Mouse (Mus musculus): ENCODE results near the gene Grcc10. TPM values are rescaled to one million over a fixed set of nuclear protein-coding genes. Genes with fewer than 3 reads are reported as not detected.
A peak's percentile ranks its signal among the peaks of the same experiment; 100 is the strongest.

Gene Grcc10
- polyA plus RNA-seq, 1 experiment from 2014 or later = 406 TPM

DNA sequence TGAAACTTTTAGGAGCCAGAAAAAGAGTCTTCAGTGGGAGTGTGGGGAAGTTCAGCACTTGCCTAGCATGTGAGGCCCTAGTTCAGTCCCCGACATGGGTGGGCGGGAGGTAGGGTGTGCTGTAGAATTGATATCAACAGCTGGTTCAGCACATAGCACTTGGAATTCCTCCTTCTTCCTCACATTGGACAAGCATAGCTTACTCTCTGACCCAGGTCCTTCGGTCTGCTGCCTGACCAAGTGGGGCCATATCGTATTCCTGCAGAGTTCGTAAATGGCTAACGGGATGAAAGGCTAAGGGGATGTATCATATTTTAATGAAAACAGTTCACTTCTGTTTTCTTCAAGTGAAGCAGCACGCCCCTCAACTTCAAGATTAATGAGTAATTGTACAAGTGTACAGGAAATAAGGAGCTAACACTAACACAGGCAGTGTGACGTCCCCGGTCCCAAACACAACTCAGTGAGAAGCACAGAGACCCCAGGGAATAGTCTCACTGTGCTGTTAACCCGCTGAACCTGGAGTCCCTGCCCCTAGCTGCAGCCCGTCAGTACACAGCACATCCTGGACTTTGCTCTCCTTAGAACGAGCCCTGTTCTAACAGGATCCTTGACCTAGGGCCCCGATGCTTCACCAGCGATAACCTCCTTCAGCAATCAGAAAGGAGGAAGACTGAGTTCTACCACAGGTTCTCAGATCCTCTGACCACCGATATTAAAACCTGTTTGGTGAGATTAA lies 47.8 kb downstream of the Grcc10 start:
- 50% methylated on average over 15 of the region's 15 CpGs for WGBS
- Histone ChIP-seq H3K27ac (peak overlapping the region; percentile 87), H3K4me2 (no peak overlapping the region), H3K4me3 (no peak overlapping the region), H3K9ac (no peak overlapping the region), H3K27me3 (no peaks in the 10 kb centered on the region), H3K4me1 (peaks cover 20% of the 10 kb centered on the region), H3K9me3 (no peaks in the 10 kb centered on the region), H3K36me3 (no peaks in the 10 kb centered on the region)
- no peak for ATAC-seq (ENCODE audit: borderline replicate concordance, extremely low read depth, low FRiP score, low TSS enrichment)

DNA sequence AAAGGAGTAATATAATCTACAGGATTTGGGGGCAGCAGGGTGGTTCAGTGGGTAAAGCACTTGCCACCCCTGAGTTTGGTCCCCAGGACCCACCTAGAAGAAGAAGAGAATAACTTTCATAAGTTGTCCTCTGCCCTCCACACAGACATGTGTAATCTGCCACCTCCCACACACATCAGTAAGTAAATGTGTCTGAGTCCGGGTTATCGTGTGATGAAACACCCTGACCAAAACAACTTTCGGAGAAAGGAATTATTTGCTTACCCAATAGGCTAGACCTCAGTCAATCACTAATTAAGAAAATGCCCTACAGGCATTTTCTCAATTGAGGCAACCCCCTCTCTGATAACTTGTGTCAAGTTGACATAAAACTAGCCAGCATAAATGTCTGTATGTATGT lies 50.7 kb downstream of the Grcc10 start:
- ATAC-seq (ENCODE audit: borderline replicate concordance, extremely low read depth, low FRiP score, low TSS enrichment) = no peak

More for the DNA sequence above, 50.7 kb downstream of the Grcc10 start:
- H3K9ac ChIP-seq = no peak overlapping the region
- 89% methylated on average over 3 of the region's 3 CpGs for WGBS
- no peaks in the 10 kb centered on the region for H3K27me3 ChIP-seq
- no peak overlapping the region for H3K4me3 ChIP-seq
- H3K27ac ChIP-seq = no peak overlapping the region
- no peaks in the 10 kb centered on the region for H3K36me3 ChIP-seq
- H3K4me2 ChIP-seq = no peak overlapping the region
- H3K4me1 ChIP-seq = peaks cover 20% of the 10 kb centered on the region
- H3K9me3 ChIP-seq = no peaks in the 10 kb centered on the region

MicroRNAs encoded within 50 kb of the gene (microRNA counts, 519-probe panel; counts per million panel counts)
- microRNA mmu-miR-141 (2,674 counts per million, percentile 66 among the panel's probes with 10 or more counts), microRNA mmu-miR-200c (3,494 counts per million, percentile 92 among the panel's probes with 10 or more counts)

Small RNAs within 50 kb of the gene (microRNA-seq; reads per million reads assigned to microRNA genes)
- 1,755 reads per million, percentile 81 among the genes with 10 or more reads in this experiment for gene Mir141
- gene Mir200c = 12,999 reads per million, percentile 96 among the genes with 10 or more reads in this experiment

Other genes with a start within 250 kb of the Grcc10 start
- 0.49 and 0.52 TPM in 2 replicates for gene C1rl, start 248.3 kb downstream of the Grcc10 start, polyA plus RNA-seq (2015; fragmentation: Nextera tagmentation; extraction: Ambion mirVana)
- 3.1 and 4.6 TPM in 2 replicates for gene C1ra, start 229.0 kb downstream of the Grcc10 start, polyA plus RNA-seq (2015; fragmentation: Nextera tagmentation; extraction: Ambion mirVana)
- gene C1s1, start 199.0 kb downstream of the Grcc10 start, polyA plus RNA-seq (2015; fragmentation: Nextera tagmentation; extraction: Ambion mirVana) = 2.6 and 3.6 TPM in 2 replicates
- not detected in 2 replicates for gene C1rb, start 171.1 kb downstream of the Grcc10 start, polyA plus RNA-seq (2015; fragmentation: Nextera tagmentation; extraction: Ambion mirVana)
- gene C1s2, start 105.3 kb downstream of the Grcc10 start, polyA plus RNA-seq (2015; fragmentation: Nextera tagmentation; extraction: Ambion mirVana) = 0.07 TPM in 1 of 2 replicates, not detected in the other
- 56.8 and 61.9 TPM in 2 replicates for gene Lpcat3, start 78.3 kb downstream of the Grcc10 start, polyA plus RNA-seq (2015; fragmentation: Nextera tagmentation; extraction: Ambion mirVana)
- gene Emg1, start 29.2 kb downstream of the Grcc10 start, polyA plus RNA-seq (2015; fragmentation: Nextera tagmentation; extraction: Ambion mirVana) = 199 and 200 TPM in 2 replicates
- 327 and 340 TPM in 2 replicates for gene Phb2, start 29.0 kb downstream of the Grcc10 start, polyA plus RNA-seq (2015; fragmentation: Nextera tagmentation; extraction: Ambion mirVana)
- gene Ptpn6, start 2.7 kb downstream of the Grcc10 start, polyA plus RNA-seq (2015; fragmentation: Nextera tagmentation; extraction: Ambion mirVana) = 17.3 and 24.3 TPM in 2 replicates
- gene Gm45234, start 14.6 kb upstream of the Grcc10 start, polyA plus RNA-seq (2015; fragmentation: Nextera tagmentation; extraction: Ambion mirVana) = not detected in 2 replicates
- gene Atn1, start 15.2 kb upstream of the Grcc10 start, polyA plus RNA-seq (2015; fragmentation: Nextera tagmentation; extraction: Ambion mirVana) = 15.6 and 16.1 TPM in 2 replicates
- 2.1 and 3.4 TPM in 2 replicates for gene Eno2, start 28.3 kb upstream of the Grcc10 start, polyA plus RNA-seq (2015; fragmentation: Nextera tagmentation; extraction: Ambion mirVana)
- 11.7 and 13.7 TPM in 2 replicates for gene Lrrc23, start 38.4 kb upstream of the Grcc10 start, polyA plus RNA-seq (2015; fragmentation: Nextera tagmentation; extraction: Ambion mirVana)
- gene Spsb2, start 67.3 kb upstream of the Grcc10 start, polyA plus RNA-seq (2015; fragmentation: Nextera tagmentation; extraction: Ambion mirVana) = 11.6 and 12.7 TPM in 2 replicates
- 712 and 746 TPM in 2 replicates for gene Tpi1, start 72.9 kb upstream of the Grcc10 start, polyA plus RNA-seq (2015; fragmentation: Nextera tagmentation; extraction: Ambion mirVana)
- gene Usp5, start 88.1 kb upstream of the Grcc10 start, polyA plus RNA-seq (2015; fragmentation: Nextera tagmentation; extraction: Ambion mirVana) = 149 and 152 TPM in 2 replicates
- gene Cdca3, start 88.2 kb upstream of the Grcc10 start, polyA plus RNA-seq (2015; fragmentation: Nextera tagmentation; extraction: Ambion mirVana) = 188 and 197 TPM in 2 replicates
- gene Gnb3, start 98.9 kb upstream of the Grcc10 start, polyA plus RNA-seq (2015; fragmentation: Nextera tagmentation; extraction: Ambion mirVana) = 0.38 and 1.1 TPM in 2 replicates
- 23.9 and 26.9 TPM in 2 replicates for gene P3h3, start 116.4 kb upstream of the Grcc10 start, polyA plus RNA-seq (2015; fragmentation: Nextera tagmentation; extraction: Ambion mirVana)
- 0.54 and 0.59 TPM in 2 replicates for gene Gpr162, start 122.6 kb upstream of the Grcc10 start, polyA plus RNA-seq (2015; fragmentation: Nextera tagmentation; extraction: Ambion mirVana)
- gene Cd4, start 146.8 kb upstream of the Grcc10 start, polyA plus RNA-seq (2015; fragmentation: Nextera tagmentation; extraction: Ambion mirVana) = 0.08 and 0.26 TPM in 2 replicates
- gene Lag3, start 170.3 kb upstream of the Grcc10 start, polyA plus RNA-seq (2015; fragmentation: Nextera tagmentation; extraction: Ambion mirVana) = 2.3 TPM in 2 replicates
- gene Ptms, start 178.7 kb upstream of the Grcc10 start, polyA plus RNA-seq (2015; fragmentation: Nextera tagmentation; extraction: Ambion mirVana) = 454 and 458 TPM in 2 replicates
- 378 and 389 TPM in 2 replicates for gene Mlf2, start 190.0 kb upstream of the Grcc10 start, polyA plus RNA-seq (2015; fragmentation: Nextera tagmentation; extraction: Ambion mirVana)
- gene Cops7a, start 224.2 kb upstream of the Grcc10 start, polyA plus RNA-seq (2015; fragmentation: Nextera tagmentation; extraction: Ambion mirVana) = 142 and 151 TPM in 2 replicates

All from lung, embryonic 15.5 days (tissue).